Mouse (Mus musculus): ENCODE measurements around the gene Usp30.

- TF ChIP-seq CTCF (IDR thresholded peaks at IDR 0.05; ENCODE audit: low read depth, low read length) (no peak), POLR2A (IDR thresholded peaks at IDR 0.05; ENCODE audit: borderline replicate concordance, low read depth, low read length) (no peak)
Measured at GRCm38 (mm10) chr5:114100390-114101099, 35.3 kb downstream of the Usp30 start.

All from bone marrow macrophage, adult 2 months (primary cell).